Mouse (Mus musculus) midbrain, embryonic 13.5 days (tissue): ENCODE data around the gene Btg3. TPM values are rescaled to one million over a fixed set of nuclear protein-coding genes. Genes with fewer than 3 reads are reported as not detected.

Experiments
- ATAC-seq: fragments of 200-750 bp; cut with Nextera tagmentation; 2 replicates; pipeline ENCODE4 v1.8.0; 2017; ENCODE audit warnings: mild to moderate bottlenecking, moderate TSS enrichment, moderate library complexity
- H3K27ac ChIP-seq: fragments of 300-500 bp; sonication (generic); 2 replicates; pipeline ENCODE4 v1.5.1; 2015; ENCODE audit warnings: inconsistent platforms, mild to moderate bottlenecking, moderate library complexity
- H3K27me3 ChIP-seq: fragments of 300-500 bp; sonication (generic); 2 replicates; pipeline ENCODE4 v1.6.1; 2015; ENCODE audit warnings: mild to moderate bottlenecking, inconsistent platforms
- H3K36me3 ChIP-seq: fragments of 300-500 bp; sonication (generic); 2 replicates; pipeline ENCODE4 v1.6.1; 2015; ENCODE audit warnings: mild to moderate bottlenecking, inconsistent platforms
- H3K4me1 ChIP-seq: fragments of 300-500 bp; sonication (generic); replicated peaks from 2 replicates; pipeline ENCODE4 v1.6.1; 2015; ENCODE audit warnings: inconsistent platforms
- H3K4me2 ChIP-seq: fragments of 300-500 bp; sonication (generic); replicated peaks from 2 replicates; pipeline ENCODE4 v1.6.1; 2015; ENCODE audit warnings: moderate library complexity, mild to moderate bottlenecking, inconsistent platforms
- H3K4me3 ChIP-seq: fragments of 300-500 bp; sonication (generic); replicated peaks from 2 replicates; pipeline ENCODE4 v1.5.1; 2015; ENCODE audit warnings: mild to moderate bottlenecking, inconsistent platforms
- H3K9ac ChIP-seq: fragments of 300-500 bp; sonication (generic); replicated peaks from 2 replicates; pipeline ENCODE4 v1.6.1; 2015; ENCODE audit warnings: mild to moderate bottlenecking, inconsistent platforms
- H3K9me3 ChIP-seq: fragments of 300-500 bp; sonication (generic); 2 replicates; pipeline ENCODE4 v1.6.1; 2016; ENCODE audit warnings: mild to moderate bottlenecking, inconsistent platforms
- WGBS: fragments of 180-500 bp; shearing (Covaris S2); methylation state at CpG from one replicate; pipeline ENCODE4 v1.1.7; 2015; 5-methylcytosine and 5-hydroxymethylcytosine counted together
- polyA plus RNA-seq: library from polyadenylated mRNA; unstranded; fragments of >200 nt; fragmentation: Nextera tagmentation; extraction: Ambion mirVana; gene quantifications from 2 replicates; pipeline ENCODE4 v1.2.1, GENCODE M21; 2015

Gene Btg3
- polyA plus RNA-seq, result 24.6 and 27.4 TPM in 2 replicates

DNA sequence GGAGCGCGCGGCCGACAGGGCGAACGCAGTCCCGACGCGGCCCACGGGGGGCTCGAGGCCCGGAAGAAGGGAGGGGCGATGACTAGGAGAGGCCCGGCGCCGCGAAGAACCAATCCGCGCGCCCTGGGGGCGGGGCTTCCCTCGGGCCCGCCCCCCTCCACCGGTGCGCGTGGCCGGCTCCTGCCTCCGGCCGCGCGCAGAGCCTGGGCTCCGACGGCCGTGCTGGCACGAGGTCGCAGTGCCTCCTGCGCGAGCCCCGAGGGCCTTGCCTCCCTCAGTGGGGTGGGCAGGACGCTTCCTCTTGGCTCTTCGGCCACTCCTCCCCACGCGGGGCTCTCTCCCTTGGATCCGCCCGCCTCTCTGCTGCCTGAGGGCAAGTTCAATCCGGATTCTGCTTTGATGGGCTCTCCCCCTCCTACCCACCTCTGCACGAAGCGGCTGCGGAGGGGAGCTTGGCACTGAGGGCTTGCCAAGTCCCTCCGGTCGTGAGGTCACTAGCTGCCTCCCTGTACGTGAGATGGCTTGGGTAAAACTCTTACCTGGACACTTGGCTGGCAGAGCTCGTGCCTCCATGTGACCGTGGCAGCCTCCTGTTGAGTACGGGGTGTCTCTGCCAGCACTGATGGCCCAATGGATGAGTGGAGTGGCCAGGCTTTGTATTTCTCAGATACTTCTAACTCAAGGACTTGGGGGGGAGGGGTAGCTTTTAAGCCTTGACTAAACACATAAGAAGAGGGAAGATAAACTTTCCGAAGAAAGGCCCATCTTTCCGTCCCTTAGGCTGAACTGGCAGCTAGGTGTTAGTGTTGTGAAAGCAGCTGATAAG, at the start of gene Btg3:
Gene Btg3, minus strand, starts transcription at position 448 of the 826 bp plus-strand sequence.
- Histone ChIP-seq H3K4me2 (peak within 1 kb of the TSS; percentile 68), H3K27ac (peak within 1 kb of the TSS; percentile 65), H3K4me1 (peaks cover 15% of the 10 kb centered on the region), H3K4me3 (peak within 1 kb of the TSS; percentile 86), H3K9me3 (no peaks in the 10 kb centered on the region), H3K27me3 (no peaks in the 10 kb centered on the region), H3K36me3 (no peaks in the 10 kb centered on the region), H3K9ac (peak within 1 kb of the TSS; percentile 83)
- peak; percentile 97 for ATAC-seq
- WGBS, result 3% methylated on average over 39 of the region's 57 CpGs

DNA sequence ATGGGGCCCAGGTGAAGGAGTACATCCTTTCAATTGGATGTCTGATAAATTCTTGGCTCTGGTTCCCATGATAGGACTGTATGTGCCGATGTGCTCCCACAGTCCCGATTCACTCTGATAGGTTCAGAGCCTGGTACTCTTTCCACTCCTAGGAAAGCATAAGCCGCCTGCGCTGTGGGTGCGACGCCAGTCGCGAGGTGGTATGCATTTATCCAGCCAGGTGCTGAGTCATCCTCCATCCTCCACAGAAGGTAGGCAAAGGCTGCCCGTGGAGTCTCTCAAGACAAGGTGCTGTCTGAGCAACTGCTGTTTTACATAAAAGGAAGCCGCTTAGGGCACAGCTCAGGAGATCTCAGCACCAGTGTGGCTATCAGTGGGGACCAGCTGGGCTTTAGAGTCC, 40.7 kb upstream of the Btg3 start:
- no peaks in the 10 kb centered on the region for H3K27me3 ChIP-seq
- no peaks in the 10 kb centered on the region for H3K36me3 ChIP-seq
- H3K9me3 ChIP-seq, result no peaks in the 10 kb centered on the region
- H3K4me2 ChIP-seq, result no peak overlapping the region
- no peak overlapping the region for H3K4me3 ChIP-seq
- no peak overlapping the region for H3K9ac ChIP-seq
- H3K4me1 ChIP-seq, result no peaks in the 10 kb centered on the region
- WGBS, result 73% methylated on average over 10 of the region's 10 CpGs
- ATAC-seq, result peak; percentile 14; the same call in 1 of the 2 replicates
- H3K27ac ChIP-seq, result no peak overlapping the region

DNA sequence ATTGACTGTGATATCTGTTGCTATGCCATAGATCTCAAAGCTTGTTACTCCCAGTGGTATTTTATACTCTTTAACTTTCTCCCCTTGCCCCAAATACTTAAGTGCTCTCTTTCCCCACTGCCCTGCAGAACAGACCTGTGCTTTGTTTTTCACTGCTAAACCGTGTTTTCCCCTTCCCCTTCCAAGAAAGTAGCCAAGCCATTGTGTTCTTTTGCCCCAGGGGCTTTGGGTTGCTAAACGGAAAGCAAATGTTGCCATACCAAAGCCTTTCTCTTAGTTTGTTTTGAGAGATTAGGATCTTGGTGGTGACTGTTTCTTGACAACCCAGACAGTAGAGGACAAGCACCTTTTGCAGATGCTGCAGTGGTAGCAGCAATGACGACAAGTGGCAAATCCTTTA, 39.5 kb upstream of the Btg3 start:
- Histone ChIP-seq H3K9ac (no peak overlapping the region), H3K36me3 (no peaks in the 10 kb centered on the region), H3K4me3 (no peak overlapping the region), H3K4me2 (no peak overlapping the region), H3K9me3 (no peaks in the 10 kb centered on the region), H3K4me1 (no peaks in the 10 kb centered on the region), H3K27me3 (no peaks in the 10 kb centered on the region), H3K27ac (no peak overlapping the region)
- WGBS, result 7% methylated on average over 3 of the region's 3 CpGs
- ATAC-seq, result no peak

DNA sequence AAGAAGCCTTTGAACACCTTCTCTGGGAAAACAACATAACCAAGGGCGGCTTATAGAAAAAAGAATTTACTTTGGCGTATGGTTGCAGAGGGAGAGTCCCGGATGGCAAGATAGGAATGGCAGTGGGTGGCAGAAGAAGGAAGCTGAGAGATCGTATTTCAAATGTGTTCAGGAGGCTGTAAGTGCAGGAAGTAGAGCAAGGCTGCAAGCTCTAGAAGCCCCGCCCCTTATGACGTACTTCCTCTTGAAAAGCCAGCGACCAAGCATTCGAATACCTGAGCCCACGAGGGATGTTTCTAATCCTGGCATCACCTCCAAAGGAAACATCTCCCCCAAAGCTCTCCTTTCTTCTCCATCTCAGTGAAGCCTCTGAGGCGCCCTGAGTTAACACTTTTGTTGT, 33.0 kb upstream of the Btg3 start:
- WGBS, result 90% methylated on average over 10 of the region's 10 CpGs
- H3K36me3 ChIP-seq, result no peaks in the 10 kb centered on the region
- H3K4me2 ChIP-seq, result no peak overlapping the region
- H3K4me1 ChIP-seq, result no peaks in the 10 kb centered on the region
- no peaks in the 10 kb centered on the region for H3K9me3 ChIP-seq
- no peak overlapping the region for H3K9ac ChIP-seq
- ATAC-seq, result no peak
- H3K27ac ChIP-seq, result no peak overlapping the region
- no peak overlapping the region for H3K4me3 ChIP-seq
- H3K27me3 ChIP-seq, result no peaks in the 10 kb centered on the region

DNA sequence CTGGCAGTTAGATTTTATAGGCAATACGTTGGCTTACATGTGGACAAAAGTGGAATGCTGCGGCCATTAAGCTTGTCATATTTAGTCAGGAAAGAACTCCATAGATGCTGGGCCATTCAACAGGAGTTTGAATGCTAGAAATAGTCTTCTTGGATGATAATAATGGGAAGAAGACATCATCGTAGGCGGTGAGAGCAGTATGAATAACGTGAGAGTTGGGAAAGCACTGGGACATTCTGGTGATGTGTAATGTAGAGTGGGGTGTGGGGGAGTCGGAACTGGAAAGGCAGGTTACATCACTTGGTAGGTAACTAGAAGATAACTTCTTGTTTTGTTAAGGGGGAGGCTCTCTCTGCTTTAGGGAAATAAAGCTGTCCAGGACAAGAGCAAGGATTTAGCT, 30.9 kb upstream of the Btg3 start:
- H3K4me3 ChIP-seq, result no peak overlapping the region
- WGBS, result 93% methylated on average over 6 of the region's 6 CpGs
- H3K27ac ChIP-seq, result no peak overlapping the region
- no peak for ATAC-seq
- H3K27me3 ChIP-seq, result no peaks in the 10 kb centered on the region
- H3K9me3 ChIP-seq, result no peaks in the 10 kb centered on the region
- no peak overlapping the region for H3K4me2 ChIP-seq
- H3K4me1 ChIP-seq, result no peaks in the 10 kb centered on the region
- H3K9ac ChIP-seq, result no peak overlapping the region
- H3K36me3 ChIP-seq, result no peaks in the 10 kb centered on the region

DNA sequence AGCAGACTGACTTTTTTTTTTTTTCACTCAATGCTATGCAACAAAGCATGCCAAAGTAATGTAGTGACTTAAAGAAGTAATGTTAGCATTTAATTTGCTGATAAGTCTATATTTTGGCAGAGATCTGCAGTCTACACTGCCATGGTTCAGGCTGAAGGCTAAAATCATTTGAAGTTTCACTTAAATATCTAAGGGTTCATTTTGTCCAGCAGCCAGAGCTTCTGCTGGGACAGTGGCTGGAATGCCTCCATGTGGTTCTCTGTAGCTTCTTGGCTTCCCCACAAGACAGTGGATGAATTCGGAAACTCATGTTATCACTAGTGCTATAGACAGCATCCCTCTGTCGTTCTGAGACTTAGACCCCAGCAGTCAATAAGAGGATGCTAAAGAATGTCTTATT, 29.7 kb upstream of the Btg3 start:
- Histone ChIP-seq H3K36me3 (no peaks in the 10 kb centered on the region), H3K9me3 (no peaks in the 10 kb centered on the region), H3K27ac (no peak overlapping the region), H3K4me3 (no peak overlapping the region), H3K4me2 (no peak overlapping the region), H3K4me1 (no peaks in the 10 kb centered on the region), H3K9ac (no peak overlapping the region), H3K27me3 (no peaks in the 10 kb centered on the region)
- no peak for ATAC-seq
- WGBS, result 84% methylated on average over 2 of the region's 2 CpGs

DNA sequence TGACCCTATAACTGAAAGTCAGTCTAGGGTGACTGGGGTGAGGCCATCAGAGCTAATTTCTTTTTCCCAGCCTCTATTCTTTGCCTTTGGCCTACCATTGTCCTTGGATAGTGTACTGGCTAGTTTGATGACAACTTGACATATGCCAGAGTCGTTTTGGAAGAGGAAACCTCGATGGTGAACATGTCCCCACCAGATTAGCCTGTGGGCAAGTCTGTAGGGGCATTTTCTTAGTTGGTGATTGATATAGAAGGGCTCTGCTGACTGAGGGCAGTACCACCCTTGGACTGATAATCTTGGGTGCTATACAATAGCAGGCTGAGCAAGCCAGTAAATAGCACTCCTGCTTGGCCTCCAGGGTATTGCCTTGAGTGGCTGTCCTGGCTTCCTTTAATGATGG, 25.3 kb upstream of the Btg3 start:
- Histone ChIP-seq H3K4me3 (no peak overlapping the region), H3K36me3 (no peaks in the 10 kb centered on the region), H3K9me3 (no peaks in the 10 kb centered on the region), H3K9ac (no peak overlapping the region), H3K4me2 (no peak overlapping the region), H3K4me1 (no peaks in the 10 kb centered on the region), H3K27ac (no peak overlapping the region), H3K27me3 (no peaks in the 10 kb centered on the region)
- WGBS, result 72% methylated on average over 2 of the region's 2 CpGs
- ATAC-seq, result no peak

DNA sequence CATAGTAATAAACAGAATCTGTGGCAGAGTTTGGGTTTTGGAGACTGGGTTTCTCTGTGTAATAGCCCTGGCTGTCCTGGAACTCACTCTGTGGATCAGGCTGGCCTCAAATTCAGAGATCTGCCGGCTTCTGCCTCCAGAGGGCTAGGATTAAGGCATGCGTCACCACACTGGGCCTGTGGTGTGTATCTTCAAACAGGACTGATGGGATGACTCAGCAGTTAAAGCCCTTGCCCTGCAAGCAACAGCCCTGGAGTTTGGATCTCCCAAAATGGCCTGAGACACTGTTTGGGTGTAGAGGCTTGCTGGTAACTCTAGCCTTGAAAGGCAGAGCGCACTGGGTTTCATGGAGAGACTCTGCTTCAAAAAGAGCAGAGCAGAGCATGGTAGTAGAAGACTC, 22.4 kb upstream of the Btg3 start:
- 94% methylated on average over 3 of the region's 3 CpGs for WGBS
- H3K27ac ChIP-seq, result no peak overlapping the region
- H3K9me3 ChIP-seq, result no peaks in the 10 kb centered on the region
- no peaks in the 10 kb centered on the region for H3K4me1 ChIP-seq
- H3K4me2 ChIP-seq, result no peak overlapping the region
- no peak for ATAC-seq
- no peaks in the 10 kb centered on the region for H3K27me3 ChIP-seq
- H3K9ac ChIP-seq, result no peak overlapping the region
- no peak overlapping the region for H3K4me3 ChIP-seq
- no peaks in the 10 kb centered on the region for H3K36me3 ChIP-seq

DNA sequence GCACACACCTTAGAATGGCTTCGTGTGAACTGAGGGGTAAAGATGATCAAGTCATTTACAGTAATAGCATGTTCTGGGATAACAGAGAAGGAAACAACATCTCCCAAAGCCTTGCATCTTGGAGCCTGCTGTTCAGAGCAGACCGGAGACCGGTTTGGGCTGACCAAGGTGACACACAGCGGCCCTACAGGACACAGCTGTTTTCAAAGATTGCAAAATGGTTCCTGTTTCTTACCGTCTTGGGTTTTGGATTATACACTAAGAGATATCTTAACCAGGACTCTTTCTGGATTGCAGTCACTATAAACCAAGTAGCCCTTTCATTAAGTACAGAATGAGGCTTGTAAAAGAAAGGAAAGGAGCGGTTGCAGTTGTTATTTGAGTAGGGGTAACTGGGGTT, 21.7 kb upstream of the Btg3 start:
- no peaks in the 10 kb centered on the region for H3K36me3 ChIP-seq
- no peak overlapping the region for H3K4me2 ChIP-seq
- no peaks in the 10 kb centered on the region for H3K27me3 ChIP-seq
- H3K27ac ChIP-seq, result no peak overlapping the region
- H3K4me3 ChIP-seq, result no peak overlapping the region
- ATAC-seq, result no peak
- WGBS, result 91% methylated on average over 6 of the region's 6 CpGs
- H3K9me3 ChIP-seq, result no peaks in the 10 kb centered on the region
- no peak overlapping the region for H3K9ac ChIP-seq
- H3K4me1 ChIP-seq, result no peaks in the 10 kb centered on the region

DNA sequence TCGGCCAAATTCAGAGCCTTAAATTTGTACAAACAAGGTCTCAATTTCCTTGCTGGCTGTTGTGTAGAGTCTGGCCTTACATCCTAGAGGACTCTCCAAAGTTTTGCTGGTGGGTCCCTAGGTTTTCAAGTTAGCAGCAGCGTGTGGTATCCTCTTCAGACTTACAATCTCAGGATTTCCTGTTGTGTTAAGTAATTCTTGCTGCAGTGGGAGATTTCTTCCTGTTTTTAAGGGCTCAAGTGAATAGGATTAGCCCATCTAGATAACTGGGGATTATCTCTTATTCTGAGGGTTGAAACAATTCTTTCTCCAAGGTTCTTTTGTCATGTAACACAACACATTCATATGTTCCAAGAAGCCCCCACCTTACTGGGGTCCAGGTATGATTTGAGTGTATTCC, 14.4 kb upstream of the Btg3 start:
- Histone ChIP-seq H3K4me1 (no peaks in the 10 kb centered on the region), H3K4me3 (no peak overlapping the region), H3K27me3 (no peaks in the 10 kb centered on the region), H3K9ac (no peak overlapping the region), H3K27ac (no peak overlapping the region), H3K36me3 (no peaks in the 10 kb centered on the region), H3K9me3 (no peaks in the 10 kb centered on the region), H3K4me2 (no peak overlapping the region)
- no peak for ATAC-seq
- 60% methylated on average over 2 of the region's 2 CpGs for WGBS

DNA sequence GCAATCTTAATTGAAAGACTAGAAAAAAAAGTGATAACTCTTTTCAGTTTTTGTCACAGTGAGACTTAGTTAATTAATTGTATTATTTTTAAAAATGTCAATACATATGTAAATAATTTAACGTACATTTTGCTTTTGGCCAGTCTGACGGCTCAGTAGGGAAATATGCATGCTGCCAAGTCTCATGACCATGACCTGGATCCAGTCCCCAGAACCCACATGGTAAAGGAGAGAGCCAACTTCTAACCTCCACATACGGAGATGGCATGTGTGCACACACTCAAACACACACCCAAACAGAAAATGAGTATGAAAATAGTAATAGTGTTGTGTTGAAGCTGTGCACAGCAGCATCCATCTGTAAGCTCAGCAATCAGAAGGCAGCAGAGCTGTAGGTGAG, 13.0 kb upstream of the Btg3 start:
- 87% methylated on average over 3 of the region's 3 CpGs for WGBS
- no peak overlapping the region for H3K9ac ChIP-seq
- no peak overlapping the region for H3K4me3 ChIP-seq
- ATAC-seq, result no peak
- no peaks in the 10 kb centered on the region for H3K9me3 ChIP-seq
- no peaks in the 10 kb centered on the region for H3K36me3 ChIP-seq
- H3K27ac ChIP-seq, result no peak overlapping the region
- no peaks in the 10 kb centered on the region for H3K4me1 ChIP-seq
- no peaks in the 10 kb centered on the region for H3K27me3 ChIP-seq
- H3K4me2 ChIP-seq, result no peak overlapping the region

DNA sequence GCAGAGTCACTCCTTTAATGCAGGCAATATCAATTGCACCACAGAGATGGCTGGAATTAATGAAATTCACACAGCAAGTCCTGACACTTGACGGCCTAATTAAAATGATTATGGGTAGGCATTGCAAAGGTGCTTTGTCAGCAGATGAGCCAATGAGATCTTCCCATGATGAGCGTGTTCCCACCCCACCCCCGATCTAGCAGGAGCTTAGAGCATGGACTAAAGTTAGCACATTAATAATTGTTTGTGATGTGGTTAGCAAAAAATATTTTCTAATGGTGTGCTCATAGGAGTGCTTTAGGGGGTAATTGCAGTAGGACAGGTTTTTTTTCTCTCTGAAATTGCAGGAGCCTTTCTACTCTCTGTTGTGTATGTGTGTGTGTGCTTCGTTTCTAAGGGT, 12.1 kb upstream of the Btg3 start:
- WGBS, result 83% methylated on average over 4 of the region's 4 CpGs
- Histone ChIP-seq H3K4me3 (no peak overlapping the region), H3K36me3 (no peaks in the 10 kb centered on the region), H3K9ac (no peak overlapping the region), H3K9me3 (no peaks in the 10 kb centered on the region), H3K4me1 (no peaks in the 10 kb centered on the region), H3K4me2 (no peak overlapping the region), H3K27ac (no peak overlapping the region), H3K27me3 (no peaks in the 10 kb centered on the region)
- ATAC-seq, result no peak

DNA sequence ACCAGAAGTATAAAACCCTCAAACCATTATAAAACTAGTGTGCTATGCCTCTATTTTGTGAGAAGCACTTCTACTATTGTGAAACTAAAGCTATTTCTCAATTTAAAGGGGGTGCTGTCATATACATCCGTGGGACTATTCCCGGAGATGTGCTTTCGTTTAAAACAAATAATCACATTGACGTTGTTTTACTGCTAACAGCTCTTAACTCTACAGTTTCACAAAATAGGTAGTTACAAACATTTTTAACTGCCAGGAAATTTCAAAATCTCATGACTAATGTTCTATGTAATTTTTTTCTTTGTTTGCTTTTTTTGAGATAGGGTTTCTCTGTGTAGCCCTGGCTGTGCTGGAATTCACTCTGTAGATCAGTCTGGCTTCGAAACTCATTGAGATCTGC, 1.5 kb upstream of the Btg3 start:
- Histone ChIP-seq H3K9me3 (no peaks in the 10 kb centered on the region), H3K4me3 (no peak overlapping the region), H3K36me3 (no peaks in the 10 kb centered on the region), H3K4me2 (no peak overlapping the region), H3K4me1 (peaks cover 15% of the 10 kb centered on the region), H3K27me3 (no peaks in the 10 kb centered on the region), H3K27ac (no peak overlapping the region), H3K9ac (no peak overlapping the region)
- 94% methylated on average over 5 of the region's 5 CpGs for whole genome bisulfite sequencing
- ATAC-seq, result no peak
